Mouse (Mus musculus): Measurements from ENCODE around the gene Ppid.
A peak's percentile ranks its signal among the peaks of the same experiment; 100 is the strongest.

Gene Ppid

GRCm38 (mm10) chr3:79590863-79591792 is at the start of gene Ppid:
Ppid (plus strand) TSS chr3:79591342.
- peak; percentile 87 for DNase-seq (ENCODE audit: low read depth, low spot score)

- no peak for DNase-seq (ENCODE audit: low read depth, low spot score)
These were observed 48.6 kb upstream of the Ppid start for GRCm38 (mm10) chr3:79542585-79542984.

- no peak for DNase-seq (ENCODE audit: low read depth, low spot score)
These were observed 42.3 kb upstream of the Ppid start for GRCm38 (mm10) chr3:79548681-79549437.

- no peak for DNase-seq (ENCODE audit: low read depth, low spot score)
These were observed 41.3 kb upstream of the Ppid start for GRCm38 (mm10) chr3:79549751-79550393.

GRCm38 (mm10) chr3:79551826-79552552 is 39.2 kb upstream of the Ppid start:
- DNase-seq (ENCODE audit: low read depth, low spot score): no peak

GRCm38 (mm10) chr3:79553779-79554178 is 37.4 kb upstream of the Ppid start:
- no peak for DNase-seq (ENCODE audit: low read depth, low spot score)

GRCm38 (mm10) chr3:79555061-79555460 is 36.1 kb upstream of the Ppid start:
- no peak for DNase-seq (ENCODE audit: low read depth, low spot score)

- no peak for DNase-seq (ENCODE audit: low read depth, low spot score)
These were observed 31.9 kb upstream of the Ppid start for GRCm38 (mm10) chr3:79559021-79559772.

GRCm38 (mm10) chr3:79559773-79560045 is 31.4 kb upstream of the Ppid start:
- no peak for DNase-seq (ENCODE audit: low read depth, low spot score)

- no peak for DNase-seq (ENCODE audit: low read depth, low spot score)
These were observed 30.6 kb upstream of the Ppid start for GRCm38 (mm10) chr3:79560555-79560954.

- DNase-seq (ENCODE audit: low read depth, low spot score): no peak
These were observed 29.1 kb upstream of the Ppid start for GRCm38 (mm10) chr3:79561784-79562715.

GRCm38 (mm10) chr3:79563511-79563910 is 27.6 kb upstream of the Ppid start:
- no peak for DNase-seq (ENCODE audit: low read depth, low spot score)

- no peak for DNase-seq (ENCODE audit: low read depth, low spot score)
These were observed 26.1 kb upstream of the Ppid start for GRCm38 (mm10) chr3:79564875-79565606.

GRCm38 (mm10) chr3:79566716-79567691 is 24.1 kb upstream of the Ppid start:
- DNase-seq (ENCODE audit: low read depth, low spot score): no peak

GRCm38 (mm10) chr3:79567703-79568362 is 23.3 kb upstream of the Ppid start, which contains the start of gene Fnip2:
Fnip2 (minus strand) TSS chr3:79567796.
- DNase-seq (ENCODE audit: low read depth, low spot score): peak; percentile 99

- peak; percentile 70 for DNase-seq (ENCODE audit: low read depth, low spot score)
These were observed 22.4 kb upstream of the Ppid start for GRCm38 (mm10) chr3:79568629-79569350.

GRCm38 (mm10) chr3:79569351-79569681 is 21.8 kb upstream of the Ppid start:
- no peak for DNase-seq (ENCODE audit: low read depth, low spot score)
